Mouse (Mus musculus) kidney, adult 2 months (tissue): ENCODE measurements around the gene Aco2.

Experiments used
- CTCF ChIP-seq: fragments of 200-500 bp; conservative IDR thresholded peaks from 2 replicates; pipeline ENCODE4 v1.5.1; 2011; ENCODE audit warnings: low read depth, mild to moderate bottlenecking, control low read depth, low read length, moderate library complexity, mixed read lengths; ENCODE audit not compliant: insufficient read depth, insufficient read length
- POLR2A ChIP-seq: fragments of 200-500 bp; IDR thresholded peaks from one replicate; pipeline ENCODE4 v1.6.1; 2011; ENCODE audit warnings: low read depth, low read length, control low read depth

GRCm38 (mm10) chr15:81847161-81847560 is 24.9 kb upstream of the Aco2 start:
- TF ChIP-seq CTCF: no peak
- TF ChIP-seq POLR2A: no peak
